Mouse (Mus musculus): ENCODE data around the gene Vav1.

Gene Vav1

GRCm38 (mm10) chr17:57335673-57336303 is 56.9 kb downstream of the Vav1 start:
- DNase-seq (ENCODE audit: low read depth, low spot score) = peak; percentile 88

DNA sequence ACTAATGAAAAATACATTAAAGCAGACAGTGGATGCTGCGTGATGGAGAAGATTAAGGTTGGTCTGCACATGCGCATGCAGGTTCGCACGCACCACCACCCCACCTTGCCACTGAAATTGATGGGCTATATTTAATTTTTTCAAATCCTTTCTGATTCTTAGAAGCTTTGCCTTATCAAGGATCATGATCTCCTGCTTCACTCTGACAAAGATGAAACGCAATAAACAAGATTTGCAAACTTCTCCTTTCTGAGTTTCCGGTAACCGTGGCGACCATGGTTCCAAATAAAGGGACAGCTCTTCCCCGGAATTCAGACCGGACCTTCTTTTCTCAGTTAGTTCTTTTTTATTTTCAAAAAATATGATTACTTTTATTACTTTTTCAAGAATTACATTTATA is 59.1 kb downstream of the Vav1 start:
- DNase-seq (ENCODE audit: low read depth, low spot score) = no peak

DNA sequence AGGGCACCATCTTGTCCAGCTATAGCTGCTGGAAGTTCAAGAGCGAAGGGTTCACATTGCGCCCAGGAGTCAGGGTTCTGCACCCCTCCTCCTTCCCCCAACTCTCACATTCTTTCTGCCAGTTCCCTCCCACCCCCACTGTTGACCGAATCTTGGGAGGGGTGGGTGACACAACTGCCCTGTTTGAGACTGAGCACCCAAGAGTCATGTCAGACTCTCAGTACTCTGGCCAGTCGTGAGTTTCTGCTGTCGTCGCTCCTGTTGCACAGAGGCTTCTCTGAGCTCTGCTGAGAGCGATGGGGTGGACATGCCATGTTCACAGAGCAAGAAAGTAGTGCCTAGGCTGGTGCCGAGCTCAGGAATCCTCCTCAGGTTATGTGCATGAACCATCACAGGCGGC is 60.4 kb downstream of the Vav1 start:
- no peak for DNase-seq (ENCODE audit: low read depth, low spot score)

- no peak for DNase-seq (ENCODE audit: low read depth, low spot score)
Observed at GRCm38 (mm10) chr17:57341568-57341967, 62.7 kb downstream of the Vav1 start.

- no peak for DNase-seq (ENCODE audit: low read depth, low spot score)
Observed at GRCm38 (mm10) chr17:57344029-57344707, 65.3 kb downstream of the Vav1 start.

DNA sequence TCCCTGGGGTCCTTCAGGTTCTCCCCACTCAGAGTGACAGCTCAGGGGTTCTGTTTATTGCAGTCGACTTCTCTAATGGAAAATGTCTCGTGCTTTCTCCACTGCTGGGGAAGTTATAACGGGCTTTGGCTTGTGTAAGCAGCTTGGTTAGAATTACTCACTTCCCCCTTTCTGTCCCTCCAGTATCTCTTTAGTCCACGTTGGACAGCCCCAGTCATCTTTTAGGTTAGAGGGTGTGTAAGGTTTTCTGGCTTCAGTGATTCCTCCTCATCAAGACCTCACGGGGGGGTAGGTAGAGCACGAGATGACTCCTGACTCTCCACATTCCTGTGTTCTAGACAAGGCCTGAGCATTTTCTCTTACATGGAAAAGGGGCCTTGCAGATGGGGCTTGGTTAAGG is 68.1 kb downstream of the Vav1 start:
- no peak for DNase-seq (ENCODE audit: low read depth, low spot score)

- DNase-seq (ENCODE audit: low read depth, low spot score) = no peak
Observed at GRCm38 (mm10) chr17:57347781-57348180, 68.9 kb downstream of the Vav1 start.

DNA sequence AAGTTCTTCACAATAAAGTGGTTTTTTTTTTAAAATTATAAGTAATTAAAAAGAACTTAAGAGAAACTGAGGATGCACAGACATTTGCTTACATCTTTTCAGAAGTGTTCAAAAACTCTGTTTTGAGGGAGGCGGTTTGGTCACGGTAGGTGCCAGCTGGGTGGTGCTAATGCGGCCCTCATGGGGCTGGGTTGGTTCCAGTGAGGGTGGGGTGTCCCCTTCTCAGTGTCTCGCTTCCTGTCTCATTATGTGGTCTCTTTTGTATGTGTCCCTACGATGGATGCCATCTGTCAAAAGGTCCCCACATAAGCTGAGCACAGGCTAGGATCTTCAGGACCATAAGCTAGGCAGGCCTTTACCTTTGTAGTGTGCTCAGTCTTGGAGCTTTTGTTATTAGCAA is 70.2 kb downstream of the Vav1 start:
- DNase-seq (ENCODE audit: low read depth, low spot score) = no peak

DNA sequence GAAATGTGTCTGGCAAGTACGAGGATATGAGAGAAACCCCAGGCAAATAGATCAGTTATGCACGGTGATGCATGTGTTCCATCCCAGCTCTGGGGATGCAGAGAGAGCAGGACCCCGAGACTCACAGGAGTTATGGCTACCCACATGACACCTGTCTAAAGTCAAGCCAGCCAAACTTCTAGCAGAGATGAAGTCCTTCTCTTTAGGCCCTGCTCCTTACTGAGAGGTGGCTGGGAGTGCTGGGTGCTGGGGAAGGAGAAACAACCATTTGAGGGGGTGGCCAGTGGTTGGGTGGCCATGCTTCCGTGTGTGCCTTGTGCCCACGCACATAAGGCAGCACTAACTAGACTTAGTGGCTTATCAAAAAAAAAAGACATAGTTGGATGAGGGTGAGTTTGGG is 71.3 kb downstream of the Vav1 start:
- no peak for DNase-seq (ENCODE audit: low read depth, low spot score)

DNA sequence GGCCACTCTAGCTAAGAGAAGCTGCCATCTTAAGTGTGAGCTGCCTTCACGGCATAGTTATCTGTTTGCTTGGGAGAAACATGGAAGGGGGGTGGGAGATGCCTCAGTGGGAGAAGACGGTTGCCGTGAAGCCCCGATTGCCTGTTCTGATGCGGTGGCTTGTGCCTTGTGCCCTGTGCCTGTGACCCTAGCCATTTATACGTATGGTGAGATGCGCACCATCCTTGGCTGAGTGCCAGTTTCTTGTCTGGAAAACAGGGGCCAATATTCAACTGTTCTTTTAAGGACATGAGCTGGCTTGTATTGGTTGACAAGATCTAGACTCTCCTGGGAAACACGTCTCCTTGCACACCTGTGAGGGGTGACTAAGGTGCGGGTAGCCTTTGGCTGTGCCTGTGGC is 72.2 kb downstream of the Vav1 start:
- DNase-seq (ENCODE audit: low read depth, low spot score) = no peak

GRCm38 (mm10) chr17:57358441-57358840 is 79.5 kb downstream of the Vav1 start, which contains the start of gene Adgre1:
Gene Adgre1 (plus strand): TSS chr17:57358691.
- DNase-seq (ENCODE audit: low read depth, low spot score) = no peak

GRCm38 (mm10) chr17:57359485-57360241 is 80.8 kb downstream of the Vav1 start:
- no peak for DNase-seq (ENCODE audit: low read depth, low spot score)
